ENCODE assay signal across 7 mouse cellular contexts in the genomic region with DNA sequence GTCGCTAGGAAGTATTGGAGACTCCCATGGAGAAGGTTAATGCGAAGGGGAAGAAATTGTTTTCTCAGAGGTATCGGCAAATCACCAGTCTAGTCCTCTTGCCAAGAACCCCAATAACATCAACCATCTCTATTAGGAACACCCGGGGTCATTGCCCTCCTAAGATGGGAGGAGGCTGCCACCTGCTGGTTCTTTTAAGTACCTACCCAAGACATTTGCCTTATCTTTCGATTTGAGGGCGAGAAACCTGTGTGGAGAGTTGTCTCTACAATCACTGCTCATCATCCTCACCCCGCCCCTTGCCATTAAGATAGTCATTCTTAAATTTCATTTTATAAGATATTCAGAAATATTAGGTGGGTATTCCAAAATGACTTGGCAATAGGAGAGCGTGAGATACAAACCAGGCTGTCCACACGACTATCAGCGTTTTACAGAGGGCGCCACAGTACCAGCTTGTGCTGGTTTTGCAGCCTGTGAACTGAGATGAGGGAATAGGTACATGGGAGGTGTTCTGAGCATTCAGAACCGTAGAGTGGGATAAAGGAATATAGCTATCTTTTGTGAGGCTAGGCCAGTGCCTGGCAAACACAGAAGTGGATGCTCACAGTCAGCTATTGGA.
DNase-seq lines count a peak whose midpoint lies in the region; ATAC-seq and TF ChIP-seq lines count a peak whose summit lies in the region.

No protein-coding gene starts in this region.

- no peak overlapping the region for H3K4me2 ChIP-seq in midbrain, embryonic 11.5 days

- no peak overlapping the region for H3K27ac ChIP-seq in left cerebral cortex, adult 2 months
- no peak overlapping the region for H3K27ac ChIP-seq in midbrain, embryonic 11.5 days (ENCODE audit: low read depth, low read length)

- H3K4me3 ChIP-seq in left cerebral cortex, adult 2 months: no peak overlapping the region
- H3K4me3 ChIP-seq in midbrain, embryonic 11.5 days (ENCODE audit: low read depth, low read length): no peak overlapping the region

- ATAC-seq in inflammation-experienced regulatory T-cells, adult 6 months: peak; percentile 93
- ATAC-seq in midbrain, embryonic 11.5 days (ENCODE audit: low FRiP score): peak; percentile 68; the same call in 1 of the 2 replicates

- peak; percentile 85 for TF ChIP-seq CTCF in left cerebral cortex, adult 2 months (IDR thresholded peaks at IDR 0.05)

- 41% methylated on average over 12 of the region's 12 CpGs for WGBS in midbrain, embryonic 11.5 days

- H3K9ac ChIP-seq in midbrain, embryonic 11.5 days (ENCODE audit: low read length): no peak overlapping the region

- peak; percentile 14 for DNase-seq in WW6 (ENCODE audit: low read depth, low spot score)
- peak; percentile 52 for DNase-seq in cerebellum, adult 9-11 months
- peak; percentile 37 to 48 for DNase-seq in frontal cortex, postnatal 25 days (ENCODE audit: low spot score in 2 of 2)
- DNase-seq in left cerebral cortex, adult 2 months (ENCODE audit: extremely low spot score in 1 of 2, low spot score in 2 of 2): peak; percentile 39 to 60
- DNase-seq in midbrain, embryonic 11.5 days (ENCODE audit: low spot score, missing footprints): peak; percentile 92
- DNase-seq in right cerebral cortex, postnatal 4 days: peak; percentile 34

- H3K4me1 ChIP-seq in midbrain, embryonic 11.5 days (ENCODE audit: control insufficient read depth, insufficient read depth, low read length): no peaks in the 10 kb centered on the region

- H3K27me3 ChIP-seq in midbrain, embryonic 11.5 days (ENCODE audit: control insufficient read depth, insufficient read depth, low read length): no peaks in the 10 kb centered on the region

- H3K9me3 ChIP-seq in midbrain, embryonic 11.5 days (ENCODE audit: control insufficient read depth, low read length): no peaks in the 10 kb centered on the region

- intact Hi-C loops in left cerebral cortex, adult 2 months (cut with DNase I): loop anchor here (1.0 to 10.0 kb wide), 6 partner anchors 106 to 544 kb away; partner anchors contain the start of gene Tex48

- H3K36me3 ChIP-seq in midbrain, embryonic 11.5 days (ENCODE audit: control insufficient read depth, insufficient read depth, low read length): no peaks in the 10 kb centered on the region

Comparison
In these comparisons a context has a peak if more than half of its experiments do, and no peak if none do; other contexts are left out.
1. DNase-seq: peak in every context shown above with its lines; median percentile 92 in midbrain, embryonic 11.5 days; 52 in cerebellum, adult 9-11 months; 50 in left cerebral cortex, adult 2 months; 42 in frontal cortex, postnatal 25 days; 34 in right cerebral cortex, postnatal 4 days; 14 in WW6.